Mouse (Mus musculus) adrenal gland, postnatal 36 days (tissue): ENCODE measurements around the gene Atp6v1f. TPM values are rescaled to one million over a fixed set of nuclear protein-coding genes. Genes with fewer than 3 reads are reported as not detected.
A peak's percentile ranks its signal among the peaks of the same experiment; 100 is the strongest.

Experiments used
- DNase-seq, 2 experiments: peaks; one replicate each; pipeline ENCODE4 v3.0.0; 2021; ENCODE audit warnings: mixed read lengths in 1 of 2
- total RNA-seq, 2 experiments: library from RNA; stranded (reverse); gene quantifications; 2 replicates each; pipeline ENCODE4 v1.2.3; 2021

Gene Atp6v1f
- total RNA-seq, 2 experiments from 2014 or later: 205 to 224 TPM

DNA sequence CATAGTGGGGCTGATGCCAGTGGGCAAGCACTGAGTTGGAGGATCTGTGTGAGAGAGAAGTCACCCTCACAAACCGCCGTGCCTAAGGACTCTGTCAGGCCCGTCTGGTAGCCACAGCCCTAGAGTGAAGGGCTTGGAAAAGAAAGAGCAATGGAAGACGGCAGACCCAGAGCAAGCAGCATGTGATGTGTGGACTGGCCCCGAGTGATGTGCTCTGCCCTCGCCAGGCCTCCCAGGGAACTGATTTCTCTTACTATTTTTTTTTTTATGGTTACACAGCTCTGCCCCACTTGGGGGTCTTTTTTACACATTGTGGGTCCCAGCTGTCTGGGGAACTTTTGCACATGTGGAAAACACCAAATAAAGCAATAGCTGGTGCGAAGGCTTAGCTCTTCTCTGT is 6.0 kb upstream of the Atp6v1f start:
- DNase-seq: no peak

DNA sequence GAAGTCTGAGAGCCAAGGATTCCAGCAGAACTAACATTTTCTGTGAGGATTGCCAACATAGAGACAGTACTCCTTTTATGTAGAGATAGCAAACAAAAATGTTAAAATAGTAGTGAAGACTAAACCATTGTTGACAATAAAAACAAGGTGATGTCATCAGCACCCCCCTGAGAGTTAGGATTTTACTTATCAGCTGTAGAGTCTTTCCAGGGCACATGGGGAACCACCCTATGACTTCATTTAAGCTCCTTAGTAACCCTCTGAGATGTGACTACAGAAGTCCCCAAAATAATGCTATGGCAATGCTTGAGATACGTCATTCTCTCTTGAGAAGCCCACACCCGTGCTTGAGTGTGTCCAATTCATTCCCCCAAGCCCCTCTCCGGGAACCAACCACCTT is 4.1 kb upstream of the Atp6v1f start:
- DNase-seq: no peak

DNA sequence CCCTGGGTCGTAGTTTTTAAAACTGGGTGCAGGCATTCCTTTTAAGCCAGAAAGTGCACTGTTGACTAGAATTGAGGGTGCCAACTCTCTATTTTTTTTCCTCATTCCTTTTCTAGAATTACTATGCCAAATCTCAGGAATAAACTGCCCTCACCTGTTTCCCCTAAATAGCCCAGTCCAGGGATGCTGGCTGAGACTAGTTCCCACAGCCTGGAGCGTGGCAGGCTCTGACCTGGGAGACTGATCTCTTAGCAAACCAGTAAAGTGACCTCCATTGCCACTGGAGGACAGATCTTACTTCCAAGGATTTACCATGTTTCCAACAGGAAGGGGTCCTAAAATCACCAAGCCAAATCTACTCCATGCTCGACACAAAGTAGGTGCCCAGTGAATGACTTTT is 1.3 kb downstream of the Atp6v1f start:
- DNase-seq: no peak

- no peak for DNase-seq
Measured at GRCm38 (mm10) chr6:29471137-29471536, 3.6 kb downstream of the Atp6v1f start, which contains the start of gene Atp6v1fnb. TSS of gene Atp6v1fnb (plus strand) at chr6:29471437.

- peak; percentile 94 to 96 for DNase-seq
Measured at GRCm38 (mm10) chr6:29473941-29474691, 6.6 kb downstream of the Atp6v1f start.

DNA sequence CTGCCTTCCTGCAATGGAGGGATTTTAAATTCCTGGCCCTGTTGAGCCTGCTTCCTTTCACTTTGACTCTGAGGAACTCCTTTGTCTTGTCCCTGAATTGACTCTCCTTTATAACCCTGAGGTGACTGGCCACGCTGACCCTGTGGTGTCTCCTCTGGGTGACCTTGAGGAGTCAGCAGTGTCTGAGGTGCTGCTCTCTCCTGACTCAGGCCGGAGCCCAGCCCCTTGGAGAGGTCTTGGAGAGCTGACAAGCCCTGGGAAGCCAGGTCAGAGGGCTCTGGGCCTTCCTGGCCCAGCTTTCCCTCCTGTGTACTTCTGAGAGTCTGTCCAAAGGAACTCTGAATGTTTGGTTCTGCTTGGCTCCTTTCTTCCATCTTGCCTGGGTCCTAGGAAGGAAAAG is 7.2 kb downstream of the Atp6v1f start:
- DNase-seq: peak; percentile 19 to 54

GRCm38 (mm10) chr6:29482691-29483090 is 15.2 kb downstream of the Atp6v1f start:
- DNase-seq: peak in 1 of 2 experiments; percentile 24

GRCm38 (mm10) chr6:29484716-29485559 is 17.4 kb downstream of the Atp6v1f start:
- peak; percentile 70 to 83 for DNase-seq

DNA sequence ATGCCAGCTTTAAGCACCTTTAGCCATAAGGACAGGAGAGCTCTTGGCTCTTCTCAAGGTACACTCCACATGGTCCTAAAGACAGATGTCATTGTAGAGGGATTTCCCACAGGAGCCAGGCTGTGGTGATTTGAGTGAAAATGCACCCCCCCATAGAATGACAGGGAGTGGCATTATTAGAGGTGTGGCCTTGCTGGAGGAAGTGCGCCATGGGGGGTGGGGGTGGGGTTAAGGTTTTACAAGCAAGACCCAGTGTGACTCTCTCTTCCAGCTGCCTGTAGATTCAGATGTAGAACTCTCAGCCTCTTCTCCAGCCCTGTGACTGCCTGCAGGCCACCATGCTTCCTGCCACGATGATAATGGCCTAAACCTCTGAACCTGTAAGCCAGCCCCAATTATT is 18.4 kb downstream of the Atp6v1f start:
- no peak for DNase-seq

DNA sequence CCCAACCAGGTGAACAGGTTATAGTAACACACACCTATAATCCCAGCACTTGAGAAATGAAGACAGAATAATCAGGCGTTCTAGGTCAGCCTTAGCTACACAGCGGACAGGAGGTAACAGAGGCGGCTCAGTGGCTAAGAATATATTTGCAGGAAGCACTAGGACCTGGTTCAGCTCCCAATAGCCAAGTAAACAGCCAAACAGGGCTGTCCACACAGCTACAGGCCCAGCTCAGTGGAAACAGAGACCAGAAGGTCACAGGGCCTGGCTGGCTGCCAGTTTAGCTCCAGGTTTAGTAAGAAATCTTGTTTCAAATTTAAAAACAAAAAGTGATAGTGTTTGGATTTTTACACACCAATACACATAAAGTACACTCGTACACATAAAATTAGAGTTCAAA is 26.6 kb downstream of the Atp6v1f start:
- peak; percentile 60 to 72 for DNase-seq

- DNase-seq: no peak
Measured at GRCm38 (mm10) chr6:29496270-29496669, 28.8 kb downstream of the Atp6v1f start.

DNA sequence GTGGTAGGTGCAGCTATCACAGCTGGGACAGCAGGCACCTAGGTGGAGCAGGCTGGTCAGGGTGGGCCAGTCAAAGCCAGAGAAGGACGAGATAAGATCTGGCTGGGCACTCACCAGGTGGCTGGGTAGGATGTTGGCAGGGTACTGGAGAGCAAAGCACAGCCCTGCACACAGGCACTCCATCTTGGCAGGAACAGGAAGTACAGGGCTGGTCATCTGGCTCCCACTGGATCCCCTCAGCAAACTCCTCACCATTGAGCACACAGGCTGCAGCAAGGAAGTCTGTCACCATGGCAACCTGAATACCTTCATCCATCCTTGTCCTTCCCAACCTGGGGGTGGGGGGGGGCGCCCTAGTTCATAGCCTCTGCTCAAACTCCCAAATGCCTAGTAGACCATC is 30.3 kb downstream of the Atp6v1f start:
- DNase-seq: no peak

GRCm38 (mm10) chr6:29500177-29500576 is 32.7 kb downstream of the Atp6v1f start:
- DNase-seq: no peak

DNA sequence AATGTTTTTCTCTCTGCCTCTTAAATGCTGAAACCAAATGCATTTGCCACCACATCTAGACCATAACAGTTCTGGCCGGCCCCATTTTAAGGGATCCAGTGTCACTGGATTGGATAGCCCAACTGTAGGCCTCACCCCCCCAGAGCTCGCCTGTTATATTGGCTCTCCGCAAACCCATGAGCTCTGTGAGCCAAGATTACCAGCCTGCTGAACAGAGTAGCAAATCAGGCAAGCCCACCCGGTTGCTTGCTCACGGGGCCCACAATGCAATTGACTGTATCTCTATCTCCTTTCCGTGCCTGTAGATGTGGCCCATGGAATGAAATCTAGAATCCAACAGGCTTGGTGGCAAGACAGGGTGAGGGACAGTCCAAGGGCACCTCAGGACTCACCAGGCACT is 33.3 kb downstream of the Atp6v1f start:
- no peak for DNase-seq

GRCm38 (mm10) chr6:29501599-29501998 is 34.1 kb downstream of the Atp6v1f start:
- no peak for DNase-seq

DNA sequence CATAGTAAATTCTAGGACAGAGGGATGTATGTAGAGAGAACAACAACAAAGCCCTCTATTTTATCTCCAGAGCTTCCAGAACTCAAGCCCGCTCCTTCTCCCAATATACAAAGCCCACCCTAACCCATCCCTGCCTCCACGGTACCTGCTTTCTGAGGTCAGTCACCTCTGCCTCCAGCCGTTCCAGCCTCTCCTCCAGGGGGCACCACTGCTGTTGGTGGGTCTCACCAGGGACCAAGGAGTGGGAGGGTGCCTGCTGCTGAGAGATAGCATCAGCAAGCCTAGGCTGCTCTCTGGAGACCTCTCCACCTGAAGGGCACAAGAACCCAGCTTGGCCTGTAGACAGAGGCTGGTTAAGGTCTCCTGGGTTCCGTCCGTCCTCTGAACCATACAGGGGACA is 38.0 kb downstream of the Atp6v1f start:
- DNase-seq: no peak

DNA sequence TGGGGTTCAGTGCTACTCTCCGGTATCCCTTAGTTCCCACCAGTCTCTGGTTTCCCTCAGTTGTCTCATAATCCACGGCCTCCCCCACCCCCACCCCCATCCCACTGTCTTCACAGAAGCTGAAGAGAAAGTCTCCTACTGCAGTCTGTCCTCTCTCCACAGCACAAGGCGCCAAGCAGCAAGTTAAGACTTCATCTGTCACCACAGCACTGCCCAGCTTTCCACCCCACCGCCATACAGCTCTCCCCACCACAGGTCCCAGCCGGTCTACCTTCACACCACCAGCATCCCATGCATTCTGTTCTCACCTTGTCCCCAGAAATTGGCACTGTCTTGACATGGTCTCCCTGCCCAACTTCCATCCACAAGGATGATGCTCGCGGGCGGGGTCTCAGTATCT is 39.3 kb downstream of the Atp6v1f start:
- no peak for DNase-seq

GRCm38 (mm10) chr6:29507447-29508309 is 40.2 kb downstream of the Atp6v1f start, which contains the start of gene Kcp:
TSS of gene Kcp (minus strand) at chr6:29507952.
- peak; percentile 25 to 30 for DNase-seq

DNA sequence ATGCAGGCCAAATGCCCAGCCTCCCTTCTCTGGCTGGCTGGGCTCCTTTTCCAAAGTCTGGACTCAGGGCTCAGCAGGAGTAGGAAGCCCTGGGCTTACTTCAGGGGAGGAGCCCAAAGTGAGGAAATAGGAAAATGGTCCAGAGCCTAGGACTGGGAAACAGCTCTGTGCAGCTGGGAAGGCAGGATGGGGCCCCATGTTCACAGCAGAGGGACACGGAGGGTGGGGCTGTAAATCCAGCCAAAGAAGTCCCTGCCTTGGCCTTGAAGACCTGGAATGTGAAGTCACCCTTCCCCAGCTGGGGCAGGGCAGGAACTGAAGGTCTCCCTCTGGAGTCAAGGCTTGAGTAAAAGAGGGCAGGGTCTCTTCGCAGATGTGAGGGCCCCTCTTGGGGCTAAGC is 41.6 kb downstream of the Atp6v1f start:
- no peak for DNase-seq

- peak; percentile 33 to 45 for DNase-seq
Measured at GRCm38 (mm10) chr6:29513284-29513683, 45.8 kb downstream of the Atp6v1f start.

- DNase-seq: peak; percentile 78 to 84
Measured at GRCm38 (mm10) chr6:29517139-29517538, 49.6 kb downstream of the Atp6v1f start.
